Mouse (Mus musculus) retina, postnatal 7 days (tissue): Measurements from ENCODE around the gene Slc25a5.
"Not testable (repeated sequence)": the region's sequence is repeated elsewhere in the genome, so short reads cannot be mapped to it uniquely, and the experiment has no call there.

Experiments used
- DNase-seq: peaks from one replicate; pipeline ENCODE4 v3.0.0-alpha.2; 2012; ENCODE audit warnings: low read depth, low spot score

Slc25a5 gene

GRCm38 (mm10) chrX:36795424-36796162, at the start of gene Slc25a5:
Gene Slc25a5, plus strand, starts transcription at chrX:36795651.
- no peak for DNase-seq

DNA sequence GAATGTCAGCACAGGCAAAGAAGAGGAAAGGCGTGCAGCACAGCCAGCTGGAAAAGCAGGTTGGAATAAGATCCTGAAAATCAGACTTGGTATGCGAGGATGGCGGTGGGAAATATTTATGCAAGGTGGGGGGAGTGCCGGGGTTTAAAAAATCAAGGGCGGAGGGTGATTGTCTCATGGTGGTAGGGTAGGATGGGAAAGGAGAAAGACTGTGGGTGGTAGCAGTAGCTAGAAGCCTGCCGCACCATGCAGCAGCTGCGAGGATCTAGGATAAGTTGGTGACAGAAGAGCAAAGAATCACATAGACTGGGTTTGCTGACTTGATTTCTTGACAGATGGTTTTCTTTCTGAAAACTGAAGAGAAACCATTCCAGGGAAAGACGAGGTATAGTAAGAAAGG, 48.7 kb upstream of the Slc25a5 start:
- DNase-seq: no peak

DNA sequence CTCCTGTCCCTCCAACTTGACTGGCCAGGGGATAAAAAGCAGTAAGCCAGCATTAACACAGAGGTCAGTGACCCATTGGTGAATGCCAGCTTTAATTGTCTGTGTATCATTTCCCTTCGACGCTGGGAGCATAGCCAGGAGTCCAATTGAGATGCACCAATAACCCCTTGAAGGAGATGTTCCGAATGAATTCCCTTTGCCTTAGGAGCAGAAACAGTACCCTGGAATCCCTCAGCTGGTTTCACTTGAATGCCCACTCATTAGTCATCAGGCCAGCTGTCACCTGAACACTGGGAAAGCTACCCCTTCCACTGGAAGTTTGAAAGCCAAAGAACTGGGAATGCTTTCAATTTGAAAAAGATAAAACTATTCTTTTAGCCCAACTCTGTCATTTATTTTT, 46.9 kb upstream of the Slc25a5 start:
- peak; percentile 8 for DNase-seq

DNA sequence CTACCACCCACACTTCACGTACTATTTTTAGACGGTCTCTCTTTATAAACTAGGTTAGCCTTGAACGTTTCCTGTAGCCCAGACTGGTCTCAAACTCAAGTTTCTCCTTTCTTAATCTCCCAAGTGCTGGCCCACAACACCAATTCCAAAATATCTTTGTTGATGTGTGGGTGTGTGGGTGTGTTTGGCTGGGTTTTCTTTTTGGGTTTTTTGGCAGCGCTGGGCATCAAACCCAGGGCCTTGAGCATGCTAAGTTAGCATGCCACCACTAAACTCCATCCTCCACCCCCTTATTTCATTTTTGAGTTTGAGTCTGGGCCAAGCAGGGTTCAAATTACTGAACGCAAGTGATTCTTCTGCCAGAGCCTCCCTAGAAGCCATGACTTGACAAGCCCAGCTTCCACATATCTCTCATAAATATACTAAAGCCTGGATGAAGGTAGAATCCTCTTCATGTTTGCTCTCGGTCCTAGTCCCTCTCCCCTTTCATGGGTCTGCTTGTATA, 46.1 kb upstream of the Slc25a5 start:
- DNase-seq: no peak

GRCm38 (mm10) chrX:36750591-36750990, 44.9 kb upstream of the Slc25a5 start:
- no peak for DNase-seq

GRCm38 (mm10) chrX:36752586-36752985, 42.9 kb upstream of the Slc25a5 start:
- DNase-seq: no peak

- no peak for DNase-seq
Measured at GRCm38 (mm10) chrX:36757796-36758472, 37.5 kb upstream of the Slc25a5 start.

DNA sequence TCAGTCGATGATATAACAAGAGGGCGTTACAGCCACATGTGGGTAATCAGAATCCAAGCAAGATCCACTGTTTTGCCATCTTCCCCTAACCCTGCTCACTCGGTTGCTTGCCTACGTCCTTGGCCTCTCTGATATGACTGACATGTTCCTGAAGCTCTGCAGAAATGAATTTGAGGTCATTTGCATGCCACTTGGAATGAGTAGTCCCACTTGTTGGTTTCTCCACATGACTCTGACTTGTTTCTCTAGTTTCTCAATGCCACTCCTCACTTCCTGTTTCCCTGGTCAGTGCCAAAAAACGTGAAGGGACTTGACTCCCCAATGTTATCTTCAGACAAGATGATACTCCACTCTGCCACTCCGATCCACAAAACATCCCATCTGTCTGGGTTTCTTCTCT, 36.9 kb upstream of the Slc25a5 start:
- no peak for DNase-seq

- peak; percentile 36 for DNase-seq
Measured at GRCm38 (mm10) chrX:36760946-36761635, 34.4 kb upstream of the Slc25a5 start.

GRCm38 (mm10) chrX:36762289-36762688, 33.2 kb upstream of the Slc25a5 start:
- DNase-seq: no peak

DNA sequence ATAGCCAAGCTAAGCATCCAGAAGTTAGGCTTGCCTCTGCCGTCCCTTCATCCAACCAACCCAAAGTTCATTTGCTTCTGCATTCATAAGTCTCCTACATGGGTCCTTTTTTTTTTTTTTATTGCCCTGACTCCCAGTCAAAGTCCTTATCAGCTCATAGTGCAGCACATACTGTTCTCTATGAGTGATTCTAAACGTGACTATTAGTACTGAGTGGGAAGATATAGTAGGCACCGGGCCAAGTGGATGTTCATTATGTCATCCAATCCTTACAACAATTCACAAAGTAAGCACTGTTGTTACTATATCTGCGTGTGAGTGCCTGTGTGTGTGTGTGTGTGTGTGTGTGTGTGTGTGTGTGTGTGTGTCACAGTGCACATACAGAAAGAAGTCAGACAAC, 32.6 kb upstream of the Slc25a5 start:
- DNase-seq: no peak

DNA sequence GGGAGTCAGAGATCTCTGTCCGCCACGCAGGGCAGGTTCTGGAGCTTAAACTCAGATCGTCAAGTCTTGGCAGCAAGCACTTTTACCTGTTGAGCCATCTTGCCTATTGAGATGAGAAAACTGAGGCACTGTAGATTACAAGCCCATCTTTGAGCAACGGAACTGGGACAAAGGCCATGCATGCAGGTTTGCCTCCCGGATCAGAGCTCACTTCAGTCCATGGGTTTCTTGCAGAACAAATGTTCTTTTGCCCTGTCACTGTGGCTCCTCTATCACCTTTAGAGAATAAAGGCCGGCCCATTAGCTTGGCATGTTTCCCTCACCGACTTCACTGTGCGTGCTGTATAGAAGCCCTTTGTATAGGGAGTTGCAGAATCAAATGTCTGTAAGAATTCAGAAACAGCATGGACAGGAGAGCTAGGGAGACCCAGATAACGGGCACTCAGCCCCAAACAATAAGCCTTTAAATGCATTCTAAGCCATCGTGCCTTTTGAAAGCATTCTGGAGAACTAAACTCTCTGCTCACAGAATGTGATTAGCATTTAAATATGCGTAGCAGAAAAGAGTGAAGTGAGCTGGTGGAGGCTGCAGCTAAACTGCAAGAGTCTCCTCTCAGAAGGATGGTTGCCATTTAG, 32.0 kb upstream of the Slc25a5 start:
- DNase-seq: no peak

DNA sequence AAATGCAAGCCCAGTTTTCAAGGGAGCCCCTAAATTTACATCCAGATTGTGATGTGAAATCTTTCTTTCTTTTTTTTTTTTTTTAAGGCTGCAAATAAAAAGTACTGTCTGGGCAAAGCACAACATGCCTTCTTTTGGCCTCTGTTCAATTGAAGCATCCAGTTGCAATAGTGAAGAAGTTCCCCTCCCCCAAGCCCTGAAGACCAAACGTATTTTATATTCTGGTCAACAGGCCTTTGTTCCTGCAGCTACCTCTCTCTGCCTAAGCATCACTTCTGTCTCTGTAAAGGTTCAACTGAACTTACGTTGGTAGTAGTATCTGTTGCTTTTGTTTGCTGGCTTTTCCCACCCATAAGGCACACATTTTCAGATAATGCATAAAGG, 31.5 kb upstream of the Slc25a5 start:
- DNase-seq: no peak

DNA sequence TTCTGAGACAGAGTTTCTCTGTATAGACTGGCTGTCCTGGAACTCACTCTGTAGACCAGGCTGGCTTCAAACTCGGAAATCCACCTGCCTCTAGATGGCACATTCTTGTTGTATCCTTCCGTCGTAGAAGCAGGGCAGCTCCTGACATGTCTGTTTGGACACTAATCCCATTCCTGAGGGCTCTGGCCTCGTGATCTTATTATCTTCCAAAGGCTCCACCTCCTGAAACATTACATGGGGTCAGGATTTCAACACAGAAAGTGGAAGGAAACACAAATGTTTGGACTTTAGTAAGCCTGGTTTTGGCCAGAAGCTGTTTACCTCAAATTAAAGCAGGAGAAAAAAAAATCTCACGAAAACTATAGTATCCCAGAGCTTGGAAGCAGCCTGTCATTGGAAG, 28.1 kb upstream of the Slc25a5 start:
- DNase-seq: no peak

DNA sequence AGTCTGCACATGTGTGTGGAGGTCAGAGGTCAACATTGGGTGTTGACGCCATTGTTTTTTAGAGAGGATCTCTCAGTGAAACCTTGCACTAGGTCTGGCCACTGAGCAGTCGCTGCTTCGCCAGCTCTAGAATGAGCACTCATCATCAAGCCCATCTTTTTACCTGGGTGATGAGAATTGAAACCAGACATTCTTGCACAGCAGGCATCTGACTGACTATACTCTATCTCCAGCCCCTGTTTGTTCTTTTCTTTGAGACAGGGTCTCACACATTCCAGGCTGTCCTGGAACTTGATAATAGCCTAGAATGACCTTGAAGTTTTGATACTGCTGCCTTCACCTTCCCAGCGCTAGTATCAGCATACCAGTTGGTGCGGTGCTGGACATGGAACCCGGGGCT, 22.9 kb upstream of the Slc25a5 start:
- DNase-seq: no peak

DNA sequence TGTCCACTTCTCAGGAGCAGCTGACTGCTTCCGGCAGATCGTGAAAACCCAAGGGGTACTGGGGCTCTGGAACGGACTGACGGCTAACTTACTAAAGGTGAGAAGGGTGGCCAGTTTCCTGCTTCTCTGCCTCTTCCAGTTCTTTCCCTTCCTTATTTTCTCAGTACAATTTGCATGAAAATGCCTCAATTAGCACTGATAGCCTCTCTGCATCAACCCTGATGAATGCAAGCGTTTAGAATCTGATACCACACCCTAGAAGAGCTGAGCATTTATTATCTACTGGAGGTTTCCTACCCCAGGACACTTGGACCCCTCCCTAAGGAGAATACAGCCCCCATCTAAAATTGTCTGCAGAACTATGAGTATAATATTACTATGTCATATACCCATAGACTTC, 19.9 kb upstream of the Slc25a5 start:
- no peak for DNase-seq

- DNase-seq: no peak
Measured at GRCm38 (mm10) chrX:36777694-36778093, 17.8 kb upstream of the Slc25a5 start.

DNA sequence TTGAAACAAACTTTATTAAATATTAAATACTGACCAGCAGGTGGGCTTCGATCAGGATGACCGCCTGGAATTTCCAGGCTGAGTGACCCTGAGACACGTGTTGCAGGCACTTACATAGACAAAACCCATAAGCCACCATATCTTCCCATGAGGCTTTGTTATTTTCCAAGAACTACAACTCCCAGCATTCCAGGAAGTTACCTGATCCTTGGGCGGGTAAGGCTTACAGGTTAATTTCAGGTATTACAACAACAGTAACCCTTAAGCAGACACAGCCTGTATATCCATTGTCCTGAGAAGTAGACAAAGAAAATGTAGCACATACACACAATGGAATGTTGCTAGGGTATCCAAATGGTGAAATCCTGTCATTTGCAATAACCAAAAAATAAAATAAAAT, 6.1 kb upstream of the Slc25a5 start:
- no peak for DNase-seq

DNA sequence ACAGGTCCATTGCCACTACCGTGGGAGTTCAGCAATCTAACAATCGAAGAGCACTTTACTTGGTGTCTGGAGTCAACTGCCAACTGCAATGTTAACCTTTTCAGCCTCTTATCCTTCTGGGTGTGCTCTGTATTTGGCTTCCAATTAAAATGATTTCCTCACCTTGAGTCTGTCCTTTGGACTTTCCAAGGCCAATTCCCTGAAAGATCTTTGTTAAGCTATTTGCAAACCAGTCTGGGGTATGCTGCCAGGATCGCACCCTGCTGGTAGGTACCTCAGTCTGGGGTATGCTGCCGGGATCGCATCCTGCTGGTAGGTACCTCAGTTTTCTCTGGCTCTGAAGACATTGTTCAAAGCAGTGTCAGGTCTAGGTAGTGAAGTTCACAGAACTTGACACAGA, 880 bp upstream of the Slc25a5 start:
- no peak for DNase-seq

GRCm38 (mm10) chrX:36796163-36796581, 721 bp downstream of the Slc25a5 start:
- DNase-seq: peak; percentile 73

- not testable (repeated sequence) for DNase-seq
Measured at GRCm38 (mm10) chrX:36796734-36797133, 1.3 kb downstream of the Slc25a5 start.
